Mouse (Mus musculus) thymus, adult 2 months (tissue): Measurements from ENCODE around the gene Cog5. TPM values are rescaled to one million over a fixed set of nuclear protein-coding genes. Genes with fewer than 3 reads are reported as not detected.

Source experiments
- DNase-seq: peaks from one replicate; pipeline ENCODE4 v3.0.0; 2021
- H3K27ac ChIP-seq: fragments of 200-500 bp; 2 replicates; pipeline ENCODE4 v1.5.1; 2012; ENCODE audit warnings: low read length, control low read depth; ENCODE audit not compliant: control insufficient read depth, insufficient read depth
- H3K27me3 ChIP-seq: fragments of 200-500 bp; 2 replicates; pipeline ENCODE4 v1.6.1; 2012; ENCODE audit warnings: mild to moderate bottlenecking, low read length, moderate library complexity, mixed read lengths; ENCODE audit not compliant: control insufficient read depth, insufficient read depth
- H3K36me3 ChIP-seq: fragments of 200-500 bp; 2 replicates; pipeline ENCODE4 v1.6.1; 2012; ENCODE audit warnings: mild to moderate bottlenecking, low read length, moderate library complexity; ENCODE audit not compliant: control insufficient read depth, insufficient read depth
- H3K4me1 ChIP-seq: fragments of 200-500 bp; replicated peaks from 2 replicates; pipeline ENCODE4 v1.6.1; 2012; ENCODE audit warnings: low read length; ENCODE audit not compliant: control insufficient read depth, insufficient read depth
- H3K4me3 ChIP-seq: fragments of 200-500 bp; 2 replicates; pipeline ENCODE4 v1.5.1; 2012; ENCODE audit warnings: mild to moderate bottlenecking, low read length, control low read depth, moderate library complexity; ENCODE audit not compliant: control insufficient read depth, insufficient read depth
- CTCF ChIP-seq: fragments of 200-500 bp; IDR thresholded peaks from 2 replicates; pipeline ENCODE4 v1.5.1; 2012; ENCODE audit warnings: mild to moderate bottlenecking, control low read depth, low read length, moderate library complexity, borderline replicate concordance; ENCODE audit not compliant: control insufficient read depth, poor library complexity, insufficient read depth; ENCODE audit errors: extremely low read depth
- POLR2A ChIP-seq: fragments of 200-500 bp; IDR thresholded peaks from 2 replicates; pipeline ENCODE4 v1.6.1; 2012; ENCODE audit warnings: mild to moderate bottlenecking, low read length, control low read depth, moderate library complexity; ENCODE audit not compliant: control insufficient read depth, poor library complexity, insufficient read depth; ENCODE audit errors: extremely low read depth
- WGBS: fragments of 180-500 bp; shearing (Covaris S2); methylation state at CpG from one replicate; pipeline ENCODE4 v1.1.7; 2018; 5-methylcytosine and 5-hydroxymethylcytosine counted together
- polyA plus RNA-seq: library from polyadenylated mRNA; depleted of rRNA; stranded (reverse); fragments of >200 nt; gene quantifications from 2 replicates; pipeline ENCODE4 v1.2.3, GENCODE M21; 2012

Cog5 gene
- polyA plus RNA-seq, 1 experiment = 40.6 TPM

GRCm38 (mm10) chr12:31819096-31819495, 164.4 kb downstream of the Cog5 start:
- no peak overlapping the region for H3K27ac ChIP-seq
- peaks cover 4% of the 10 kb centered on the region; the same call in 1 of the 2 replicates for H3K36me3 ChIP-seq
- DNase-seq = no peak
- no peak overlapping the region for H3K4me3 ChIP-seq
- no peaks in the 10 kb centered on the region for H3K27me3 ChIP-seq
- H3K4me1 ChIP-seq = no peaks in the 10 kb centered on the region
- TF ChIP-seq POLR2A = no peak
- TF ChIP-seq CTCF = no peak

DNA sequence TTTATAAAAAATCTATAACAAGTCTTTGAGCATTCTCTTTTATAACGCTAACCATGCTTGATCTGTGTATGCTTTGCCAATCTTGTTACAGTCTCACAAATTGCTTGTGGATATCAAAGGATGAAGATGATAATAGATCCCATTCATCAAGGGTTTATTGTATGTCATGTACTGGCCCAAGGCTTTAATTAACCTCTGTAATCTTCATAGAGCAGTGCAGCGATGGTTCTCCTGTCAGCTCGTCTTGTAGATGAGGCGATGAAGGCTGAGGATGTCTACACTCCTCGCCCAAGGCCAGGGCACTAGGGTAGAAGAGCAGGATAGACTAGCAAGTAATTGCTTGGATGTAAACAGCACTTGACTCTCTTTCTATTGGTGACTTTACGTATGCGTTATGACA, 164.9 kb downstream of the Cog5 start:
- Histone ChIP-seq H3K27ac (no peak overlapping the region), H3K4me3 (no peak overlapping the region), H3K36me3 (peaks cover 4% of the 10 kb centered on the region; the same call in 1 of the 2 replicates), H3K4me1 (no peaks in the 10 kb centered on the region), H3K27me3 (no peaks in the 10 kb centered on the region)
- TF ChIP-seq POLR2A (no peak), CTCF (no peak)
- WGBS = 96% methylated on average over 7 of the region's 7 CpGs
- DNase-seq = no peak

DNA sequence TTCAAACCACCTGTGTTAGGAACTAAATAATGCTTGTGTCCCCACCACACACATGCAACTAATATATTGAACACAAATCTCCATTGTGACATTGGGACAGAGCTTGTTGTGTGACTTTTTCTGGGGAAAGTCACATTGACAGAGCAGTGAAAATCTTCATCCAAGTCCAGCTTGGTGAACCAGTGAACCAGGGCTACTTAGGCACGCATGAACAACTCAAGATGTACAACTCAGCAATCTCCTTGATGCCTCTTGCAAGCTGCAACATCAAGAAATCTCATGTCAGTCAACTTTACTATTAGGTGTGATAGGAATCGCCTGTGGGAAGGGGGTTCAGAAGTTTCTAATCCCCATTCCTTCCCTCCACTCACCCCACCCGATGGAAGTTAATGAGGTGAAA, 169.0 kb downstream of the Cog5 start:
- Histone ChIP-seq H3K36me3 (peaks cover 4% of the 10 kb centered on the region; the same call in 1 of the 2 replicates), H3K27me3 (no peaks in the 10 kb centered on the region), H3K4me3 (no peak overlapping the region), H3K27ac (no peak overlapping the region), H3K4me1 (no peaks in the 10 kb centered on the region)
- DNase-seq = no peak
- WGBS = 94% methylated on average over 3 of the region's 3 CpGs
- no peak for TF ChIP-seq POLR2A
- TF ChIP-seq CTCF = no peak

DNA sequence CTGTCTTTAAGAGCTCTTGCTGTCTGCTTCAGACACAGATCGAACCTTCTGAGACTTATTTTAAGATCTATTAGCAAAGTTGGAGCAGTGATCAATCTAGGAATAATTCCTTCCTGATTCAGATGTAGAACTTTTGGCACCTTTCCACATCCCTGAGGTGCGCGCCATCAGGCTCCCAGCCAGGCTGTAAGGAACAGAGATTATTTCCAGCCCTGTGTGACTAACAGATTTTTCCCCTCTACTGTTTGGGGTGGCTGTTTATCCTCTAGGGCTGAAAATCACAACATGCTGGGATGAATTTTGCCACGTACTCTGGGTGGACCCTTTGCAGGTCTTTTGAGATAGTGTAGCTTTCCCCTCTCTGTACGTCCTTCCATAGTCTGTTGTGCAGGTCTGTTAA, 170.2 kb downstream of the Cog5 start:
- H3K4me3 ChIP-seq = no peak overlapping the region
- TF ChIP-seq POLR2A (no peak), CTCF (no peak)
- 93% methylated on average over 5 of the region's 5 CpGs for WGBS
- H3K36me3 ChIP-seq = peaks cover 4% of the 10 kb centered on the region; the same call in 1 of the 2 replicates
- no peak for DNase-seq
- H3K27ac ChIP-seq = no peak overlapping the region
- H3K4me1 ChIP-seq = no peaks in the 10 kb centered on the region
- H3K27me3 ChIP-seq = no peaks in the 10 kb centered on the region

GRCm38 (mm10) chr12:31825821-31826220, 171.2 kb downstream of the Cog5 start:
- Histone ChIP-seq H3K4me1 (no peaks in the 10 kb centered on the region), H3K27me3 (no peaks in the 10 kb centered on the region), H3K27ac (no peak overlapping the region), H3K36me3 (peaks cover 4% of the 10 kb centered on the region; the same call in 1 of the 2 replicates), H3K4me3 (no peak overlapping the region)
- no peak for DNase-seq
- TF ChIP-seq POLR2A (no peak), CTCF (no peak)
- 94% methylated on average over 10 of the region's 10 CpGs for WGBS

DNA sequence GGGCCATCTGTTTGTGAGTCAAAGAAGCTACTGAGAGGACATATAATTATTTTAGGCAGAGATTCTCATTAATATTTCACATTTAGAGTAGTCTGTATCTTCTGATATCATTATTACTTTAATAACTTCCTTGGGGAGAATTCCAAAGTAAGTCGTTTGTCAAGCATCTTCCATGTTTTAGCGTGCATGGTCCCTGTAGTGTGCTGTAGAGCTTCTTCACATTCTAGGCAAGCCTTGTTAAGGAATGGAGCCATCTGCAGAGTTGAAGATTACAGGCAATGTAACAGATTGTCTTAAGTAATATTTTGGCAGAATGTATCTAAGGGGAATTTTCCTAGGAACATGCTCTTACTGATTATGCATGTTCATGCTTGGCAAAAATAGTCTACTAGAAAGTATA, 171.8 kb downstream of the Cog5 start:
- Histone ChIP-seq H3K27me3 (no peaks in the 10 kb centered on the region), H3K4me3 (no peak overlapping the region), H3K36me3 (peaks cover 4% of the 10 kb centered on the region; the same call in 1 of the 2 replicates), H3K4me1 (no peaks in the 10 kb centered on the region), H3K27ac (no peak overlapping the region)
- no peak for TF ChIP-seq CTCF
- no peak for DNase-seq
- WGBS = 98% methylated on average over 2 of the region's 2 CpGs

DNA sequence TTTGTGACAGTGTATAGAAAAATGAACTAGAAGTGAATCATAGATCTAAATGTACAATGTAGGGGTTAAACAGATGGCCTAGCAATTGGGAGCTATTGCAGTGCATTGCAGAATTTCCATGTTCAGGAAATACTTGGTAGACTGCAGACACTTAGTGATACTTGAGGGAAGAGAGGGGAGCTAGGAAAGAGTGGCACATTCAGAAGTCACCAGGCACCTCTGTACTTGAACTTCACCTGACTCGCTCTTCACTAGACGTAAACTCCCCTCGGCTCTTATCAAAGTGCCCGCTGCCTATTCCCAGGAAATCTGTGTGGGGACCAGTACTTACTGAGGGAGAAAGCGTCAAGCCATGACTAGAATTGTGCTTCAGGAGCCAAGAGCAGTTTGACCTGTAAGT, 180.8 kb downstream of the Cog5 start:
- Histone ChIP-seq H3K27ac (no peak overlapping the region), H3K4me1 (no peaks in the 10 kb centered on the region), H3K27me3 (no peaks in the 10 kb centered on the region), H3K4me3 (no peak overlapping the region), H3K36me3 (0 out of 2 replicates have a peak, but pooled peaks cover 8% of the 10 kb centered on the region)
- DNase-seq = no peak
- WGBS = 99% methylated on average over 5 of the region's 5 CpGs
- TF ChIP-seq POLR2A (no peak), CTCF (no peak)
